Mouse (Mus musculus): ENCODE results near the gene Spib. TPM values are rescaled to one million over a fixed set of nuclear protein-coding genes. Genes with fewer than 3 reads are reported as not detected.

Spib gene
- polyA plus RNA-seq, 1 experiment from 2014 or later = 0.07 TPM

DNA sequence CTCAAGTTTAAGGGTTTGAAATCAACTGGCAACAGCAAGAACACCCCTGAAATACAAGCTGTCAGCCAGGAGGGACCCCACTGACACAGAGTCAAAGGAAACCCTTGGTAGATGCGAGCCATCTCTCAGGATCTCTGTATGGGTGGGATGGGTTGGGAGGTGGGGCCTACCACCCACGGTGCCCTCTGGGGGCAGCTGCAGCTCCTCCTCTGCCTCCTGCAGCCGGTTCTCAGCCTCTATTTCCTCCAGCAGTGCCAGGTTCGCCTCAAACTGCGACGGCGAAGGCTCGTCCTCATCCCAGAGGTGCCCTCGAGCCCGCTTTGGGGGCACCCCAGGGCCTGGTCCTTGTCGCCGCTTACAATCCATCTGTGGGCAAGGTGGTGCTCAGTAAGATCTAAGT, 11.2 kb upstream of the Spib start:
- peaks cover 41% of the 10 kb centered on the region for H3K36me3 ChIP-seq (ENCODE audit: control insufficient read depth, insufficient read depth, low read length)
- 79% methylated on average over 12 of the region's 12 CpGs for WGBS
- no peaks in the 10 kb centered on the region for H3K9me3 ChIP-seq (ENCODE audit: control insufficient read depth, low read length)
- no peak overlapping the region; the same call in 1 of the 2 replicates for H3K27ac ChIP-seq (replicated peaks; ENCODE audit: low read depth, low read length)
- no peak for ATAC-seq (ENCODE audit: insufficient number of reproducible peaks, low FRiP score, low TSS enrichment, low read depth)
- H3K4me3 ChIP-seq (ENCODE audit: low read depth, low read length) = no peak overlapping the region
- DNase-seq (ENCODE audit: low spot score) = no peak
- H3K27me3 ChIP-seq (ENCODE audit: control insufficient read depth, insufficient read depth, low read length) = no peaks in the 10 kb centered on the region
- H3K4me2 ChIP-seq (ENCODE audit: low read depth, severe bottlenecking) = no peak overlapping the region
- peaks cover 7% of the 10 kb centered on the region for H3K4me1 ChIP-seq (ENCODE audit: control insufficient read depth, insufficient read depth, low read length)
- H3K9ac ChIP-seq (ENCODE audit: low read length) = no peak overlapping the region

DNA sequence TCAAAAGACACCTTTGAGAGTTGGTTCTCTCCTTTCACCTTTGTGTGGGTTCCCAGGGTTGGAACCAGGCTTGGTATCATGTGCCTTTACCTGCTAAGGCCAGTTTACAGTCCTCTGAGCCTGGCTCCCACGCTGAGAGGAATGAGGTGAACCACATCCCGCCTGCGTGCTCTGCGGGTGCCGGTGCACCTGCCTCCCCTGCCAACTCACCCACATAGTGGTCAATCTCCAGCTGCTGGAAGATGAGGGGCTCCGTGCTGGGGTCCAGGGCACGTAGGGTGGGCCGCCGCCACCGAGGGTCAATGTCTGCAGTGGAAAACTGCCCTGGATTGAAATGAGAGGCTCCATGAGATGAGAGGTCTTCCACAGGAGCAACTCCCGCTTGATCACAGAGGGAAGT, 10.7 kb upstream of the Spib start:
- H3K4me1 ChIP-seq (ENCODE audit: control insufficient read depth, insufficient read depth, low read length) = peaks cover 4% of the 10 kb centered on the region
- DNase-seq (ENCODE audit: low spot score) (no peak), ATAC-seq (ENCODE audit: insufficient number of reproducible peaks, low FRiP score, low TSS enrichment, low read depth) (no peak)
- no peak overlapping the region for H3K4me3 ChIP-seq (ENCODE audit: low read depth, low read length)
- no peaks in the 10 kb centered on the region for H3K27me3 ChIP-seq (ENCODE audit: control insufficient read depth, insufficient read depth, low read length)
- H3K4me2 ChIP-seq (ENCODE audit: low read depth, severe bottlenecking) = no peak overlapping the region
- H3K36me3 ChIP-seq (ENCODE audit: control insufficient read depth, insufficient read depth, low read length) = peaks cover 44% of the 10 kb centered on the region
- no peak overlapping the region for H3K9ac ChIP-seq (ENCODE audit: low read length)
- no peaks in the 10 kb centered on the region for H3K9me3 ChIP-seq (ENCODE audit: control insufficient read depth, low read length)
- H3K27ac ChIP-seq (replicated peaks; ENCODE audit: low read depth, low read length) = no peak overlapping the region
- WGBS = 95% methylated on average over 11 of the region's 11 CpGs

DNA sequence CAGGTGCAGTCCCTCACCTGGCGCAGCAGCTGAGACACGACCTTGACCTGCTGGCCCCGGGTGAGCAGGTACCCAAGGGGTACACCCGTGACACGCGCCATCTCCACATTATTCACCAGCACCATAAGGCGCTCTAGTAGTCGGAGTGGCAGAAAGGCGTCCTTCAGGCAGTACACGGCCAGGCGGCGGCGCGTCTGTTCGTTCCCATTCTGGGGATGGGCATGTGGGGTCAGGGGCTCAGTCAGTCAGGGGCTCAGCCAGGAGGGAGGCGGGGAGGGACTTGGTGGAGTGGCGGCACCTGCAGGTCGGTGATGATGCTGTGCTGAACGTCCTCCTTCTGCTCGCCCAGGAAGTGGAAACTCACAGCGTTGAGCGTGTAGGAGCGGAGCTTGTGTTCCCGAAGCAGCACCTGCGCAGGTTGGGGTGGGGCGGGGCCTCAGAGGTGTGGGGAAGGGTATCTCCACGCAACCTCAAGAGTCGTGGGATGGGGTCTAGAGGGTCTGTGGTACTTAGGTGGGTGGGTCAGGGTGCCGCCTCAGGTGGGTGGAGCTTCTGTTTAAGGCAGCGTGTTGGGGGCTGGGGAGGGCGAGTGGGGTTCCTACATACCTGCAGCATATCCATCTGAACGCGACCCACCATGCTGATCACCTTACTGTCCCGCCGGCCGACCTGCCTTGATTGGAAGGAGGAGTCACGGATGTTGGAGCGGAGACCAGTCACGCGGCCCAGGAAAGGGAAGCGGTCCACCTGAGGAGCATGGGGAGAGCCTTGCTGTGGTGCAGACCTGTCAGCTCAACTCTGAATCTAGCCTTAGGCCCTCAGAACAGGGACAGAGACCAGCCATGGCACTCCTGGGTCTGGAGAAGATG, 7.1 kb upstream of the Spib start:
- Histone ChIP-seq H3K4me2 (ENCODE audit: low read depth, severe bottlenecking) (no peak overlapping the region), H3K9me3 (ENCODE audit: control insufficient read depth, low read length) (no peaks in the 10 kb centered on the region), H3K27me3 (ENCODE audit: control insufficient read depth, insufficient read depth, low read length) (no peaks in the 10 kb centered on the region), H3K4me3 (ENCODE audit: low read depth, low read length) (no peak overlapping the region), H3K9ac (ENCODE audit: low read length) (no peak overlapping the region), H3K4me1 (ENCODE audit: control insufficient read depth, insufficient read depth, low read length) (no peaks in the 10 kb centered on the region), H3K36me3 (ENCODE audit: control insufficient read depth, insufficient read depth, low read length) (peaks cover 52% of the 10 kb centered on the region), H3K27ac (replicated peaks; ENCODE audit: low read depth, low read length) (no peak overlapping the region)
- DNase-seq (ENCODE audit: low spot score) (no peak), ATAC-seq (ENCODE audit: insufficient number of reproducible peaks, low FRiP score, low TSS enrichment, low read depth) (0 out of 2 replicates have a peak, but pooled peaks have one; percentile 22)
- WGBS = 92% methylated on average over 41 of the region's 41 CpGs

DNA sequence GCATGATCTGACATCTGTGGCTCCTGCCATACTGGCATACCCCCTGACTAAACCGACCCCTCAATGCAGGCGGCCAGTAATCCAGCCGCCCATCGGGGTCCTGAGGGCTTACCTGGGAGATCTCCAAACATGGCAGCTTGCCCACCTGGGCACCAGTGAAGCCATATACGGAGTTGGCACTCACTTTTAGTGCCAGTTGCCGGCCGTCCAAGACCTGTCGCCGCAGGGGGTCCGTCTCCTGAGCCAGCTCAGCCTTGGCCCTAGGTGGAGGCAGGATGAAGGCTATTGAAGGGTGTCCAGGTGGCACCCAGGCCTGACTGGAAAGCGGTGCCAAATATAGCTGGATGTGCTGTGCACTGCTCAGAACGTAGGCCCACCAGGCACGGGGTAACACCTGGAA, 5.6 kb upstream of the Spib start:
- no peak for ATAC-seq (ENCODE audit: insufficient number of reproducible peaks, low FRiP score, low TSS enrichment, low read depth)
- DNase-seq (ENCODE audit: low spot score) = no peak
- WGBS = 92% methylated on average over 13 of the region's 13 CpGs

DNA sequence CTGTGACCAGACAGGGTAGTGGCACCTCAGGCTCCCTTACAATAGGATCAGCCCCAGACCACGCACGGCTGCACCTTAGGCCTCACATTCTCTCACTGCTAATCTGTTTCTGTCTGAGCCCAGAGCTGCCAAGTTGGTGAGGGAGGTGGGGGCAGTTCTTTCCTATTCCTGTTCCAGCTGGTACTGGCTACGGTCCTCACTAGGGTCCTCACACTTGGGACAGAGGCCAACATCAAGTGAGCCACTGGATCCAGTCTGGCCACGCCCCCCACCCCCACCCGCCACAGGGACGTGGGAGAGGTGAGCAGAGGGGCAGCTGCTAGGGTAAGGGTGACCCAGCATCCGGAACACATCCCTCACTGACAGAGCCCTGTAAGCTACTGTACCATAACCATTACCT, 5.1 kb upstream of the Spib start:
- 88% methylated on average over 7 of the region's 7 CpGs for WGBS

More for the DNA sequence above, 5.6 kb upstream of the Spib start:
- H3K9me3 ChIP-seq (ENCODE audit: control insufficient read depth, low read length) = no peaks in the 10 kb centered on the region
- no peaks in the 10 kb centered on the region for H3K27me3 ChIP-seq (ENCODE audit: control insufficient read depth, insufficient read depth, low read length)
- no peaks in the 10 kb centered on the region for H3K4me1 ChIP-seq (ENCODE audit: control insufficient read depth, insufficient read depth, low read length)
- no peak overlapping the region for H3K9ac ChIP-seq (ENCODE audit: low read length)
- no peak overlapping the region for H3K4me3 ChIP-seq (ENCODE audit: low read depth, low read length)
- peaks cover 58% of the 10 kb centered on the region for H3K36me3 ChIP-seq (ENCODE audit: control insufficient read depth, insufficient read depth, low read length)
- no peak overlapping the region for H3K4me2 ChIP-seq (ENCODE audit: low read depth, severe bottlenecking)
- no peak overlapping the region for H3K27ac ChIP-seq (replicated peaks; ENCODE audit: low read depth, low read length)

DNA sequence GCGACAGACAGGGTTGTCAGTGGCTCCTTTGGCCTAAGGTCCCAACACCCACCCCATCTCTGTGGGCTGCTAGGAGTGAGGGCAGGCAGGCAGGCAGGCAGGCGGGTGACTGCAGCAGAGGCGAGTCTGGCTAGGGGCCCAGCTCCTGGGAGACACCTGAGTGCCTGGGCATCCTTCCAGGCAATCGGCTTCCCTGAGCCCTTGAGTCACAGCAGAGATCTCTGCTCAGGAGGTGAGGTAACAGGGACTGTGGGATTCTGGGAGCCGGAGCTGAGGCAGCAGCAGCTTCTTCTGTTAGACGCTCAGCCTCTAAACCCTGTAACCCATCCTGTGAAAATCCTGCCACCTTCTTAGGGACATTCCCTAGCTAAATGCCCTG, 4.7 kb upstream of the Spib start:
- Histone ChIP-seq H3K9me3 (ENCODE audit: control insufficient read depth, low read length) (no peaks in the 10 kb centered on the region), H3K4me3 (ENCODE audit: low read depth, low read length) (no peak overlapping the region), H3K4me1 (ENCODE audit: control insufficient read depth, insufficient read depth, low read length) (no peaks in the 10 kb centered on the region), H3K9ac (ENCODE audit: low read length) (no peak overlapping the region), H3K4me2 (ENCODE audit: low read depth, severe bottlenecking) (no peak overlapping the region), H3K36me3 (ENCODE audit: control insufficient read depth, insufficient read depth, low read length) (peaks cover 50% of the 10 kb centered on the region), H3K27me3 (ENCODE audit: control insufficient read depth, insufficient read depth, low read length) (no peaks in the 10 kb centered on the region), H3K27ac (replicated peaks; ENCODE audit: low read depth, low read length) (no peak overlapping the region)
- no peak for DNase-seq (ENCODE audit: low spot score)
- no peak for ATAC-seq (ENCODE audit: insufficient number of reproducible peaks, low FRiP score, low TSS enrichment, low read depth)
- 95% methylated on average over 6 of the region's 6 CpGs for WGBS

More for the DNA sequence above, 5.1 kb upstream of the Spib start:
- no peaks in the 10 kb centered on the region for H3K27me3 ChIP-seq (ENCODE audit: control insufficient read depth, insufficient read depth, low read length)
- no peak for ATAC-seq (ENCODE audit: insufficient number of reproducible peaks, low FRiP score, low TSS enrichment, low read depth)
- peaks cover 54% of the 10 kb centered on the region for H3K36me3 ChIP-seq (ENCODE audit: control insufficient read depth, insufficient read depth, low read length)
- H3K27ac ChIP-seq (replicated peaks; ENCODE audit: low read depth, low read length) = no peak overlapping the region
- no peaks in the 10 kb centered on the region for H3K9me3 ChIP-seq (ENCODE audit: control insufficient read depth, low read length)
- no peaks in the 10 kb centered on the region for H3K4me1 ChIP-seq (ENCODE audit: control insufficient read depth, insufficient read depth, low read length)
- no peak for DNase-seq (ENCODE audit: low spot score)
- no peak overlapping the region for H3K4me3 ChIP-seq (ENCODE audit: low read depth, low read length)
- H3K9ac ChIP-seq (ENCODE audit: low read length) = no peak overlapping the region
- no peak overlapping the region for H3K4me2 ChIP-seq (ENCODE audit: low read depth, severe bottlenecking)

DNA sequence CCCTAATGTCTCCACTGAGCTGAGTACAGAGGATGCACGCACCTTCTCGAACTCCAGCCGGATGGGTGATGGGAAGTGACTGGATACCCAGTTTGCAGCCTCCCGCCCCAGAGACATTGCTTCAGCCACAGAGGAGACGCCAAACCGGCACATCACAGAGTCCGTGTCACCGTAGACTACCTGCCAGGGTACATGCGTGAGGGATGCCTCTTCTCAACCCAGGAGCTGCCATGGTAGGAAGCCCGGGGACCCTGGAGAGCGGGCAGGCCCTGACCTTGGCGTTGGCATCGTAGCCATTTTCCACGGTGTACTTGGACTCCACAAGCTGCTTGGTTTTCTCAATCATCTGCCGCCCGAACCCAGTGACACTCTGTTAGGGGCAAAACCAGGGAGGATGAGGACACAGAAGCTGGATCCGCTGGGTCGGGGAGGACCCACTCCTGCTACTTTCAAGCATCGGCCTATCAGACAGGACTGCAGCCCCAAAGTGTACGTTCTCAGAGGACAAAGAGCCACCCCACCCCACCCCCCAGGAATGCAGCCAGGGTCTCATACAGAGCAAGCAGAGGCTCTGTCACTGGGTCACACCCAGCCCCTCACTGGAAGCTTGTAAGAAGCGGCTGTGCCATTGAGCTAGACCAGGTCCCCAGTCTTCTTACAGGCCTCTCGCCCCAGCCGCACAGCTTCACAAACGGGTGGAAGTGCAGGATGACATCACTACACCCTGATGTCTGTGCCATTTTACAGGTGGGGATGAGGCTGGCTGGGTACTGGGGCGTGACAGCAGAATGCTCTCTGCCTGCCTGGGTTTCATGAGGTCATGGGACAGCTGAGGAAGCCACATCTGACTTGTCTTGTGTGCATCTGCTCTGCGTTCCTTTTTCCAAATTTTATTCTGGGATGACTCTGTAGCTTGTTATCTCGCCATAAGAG, 4.1 kb upstream of the Spib start:
- ATAC-seq (ENCODE audit: insufficient number of reproducible peaks, low FRiP score, low TSS enrichment, low read depth) (no peak), DNase-seq (ENCODE audit: low spot score) (no peak)
- H3K4me1 ChIP-seq (ENCODE audit: control insufficient read depth, insufficient read depth, low read length) = no peaks in the 10 kb centered on the region
- H3K9me3 ChIP-seq (ENCODE audit: control insufficient read depth, low read length) = no peaks in the 10 kb centered on the region
- WGBS = 95% methylated on average over 27 of the region's 27 CpGs
- H3K36me3 ChIP-seq (ENCODE audit: control insufficient read depth, insufficient read depth, low read length) = peaks cover 44% of the 10 kb centered on the region
- H3K27me3 ChIP-seq (ENCODE audit: control insufficient read depth, insufficient read depth, low read length) = no peaks in the 10 kb centered on the region
- no peak overlapping the region for H3K9ac ChIP-seq (ENCODE audit: low read length)
- no peak overlapping the region for H3K4me3 ChIP-seq (ENCODE audit: low read depth, low read length)
- H3K4me2 ChIP-seq (ENCODE audit: low read depth, severe bottlenecking) = no peak overlapping the region
- H3K27ac ChIP-seq (replicated peaks; ENCODE audit: low read depth, low read length) = no peak overlapping the region

DNA sequence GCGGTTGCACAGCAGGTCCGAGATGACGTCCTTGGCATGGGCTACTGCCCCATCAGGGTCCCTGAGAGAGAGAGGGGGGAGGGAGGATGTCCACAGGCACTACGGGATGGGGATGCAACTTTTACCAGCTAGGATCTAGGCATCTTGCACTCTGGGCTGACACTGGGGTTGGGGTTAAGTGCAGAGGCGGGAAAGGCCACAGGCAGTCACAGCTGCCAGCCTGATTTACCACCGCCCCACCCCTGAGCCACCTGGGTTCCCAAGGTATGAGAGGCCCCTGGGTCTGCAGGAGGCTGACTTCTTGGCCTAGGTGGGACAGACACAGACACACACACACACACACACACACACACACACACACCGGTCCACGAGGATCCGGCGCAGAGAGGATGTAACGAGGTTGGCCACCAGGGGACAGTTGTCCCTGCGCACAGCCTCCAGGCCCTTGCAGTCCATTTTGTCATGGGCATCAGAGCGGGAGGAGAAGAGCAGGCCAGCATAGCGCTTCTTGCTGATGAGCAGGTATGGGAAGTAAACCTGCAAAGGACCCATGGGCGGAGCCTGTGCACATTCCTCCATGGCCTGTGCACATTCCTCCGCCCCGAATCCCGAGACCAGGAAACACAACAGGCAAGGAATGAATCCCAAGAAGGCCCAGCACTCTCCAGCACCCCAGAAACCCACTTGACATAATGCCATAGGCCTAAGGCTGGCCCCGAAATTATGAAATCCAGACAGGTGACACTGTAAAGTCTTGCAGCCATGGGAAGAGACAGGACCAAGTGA, 3.0 kb upstream of the Spib start:
- H3K9ac ChIP-seq (ENCODE audit: low read length) = 0 out of 2 replicates have a peak overlapping the region, but pooled peaks have one; percentile 7
- H3K4me3 ChIP-seq (ENCODE audit: low read depth, low read length) = no peak overlapping the region
- H3K27ac ChIP-seq (replicated peaks; ENCODE audit: low read depth, low read length) = no peak overlapping the region
- WGBS = 82% methylated on average over 19 of the region's 19 CpGs
- H3K36me3 ChIP-seq (ENCODE audit: control insufficient read depth, insufficient read depth, low read length) = peaks cover 33% of the 10 kb centered on the region
- no peak overlapping the region for H3K4me2 ChIP-seq (ENCODE audit: low read depth, severe bottlenecking)
- DNase-seq (ENCODE audit: low spot score) (no peak), ATAC-seq (ENCODE audit: insufficient number of reproducible peaks, low FRiP score, low TSS enrichment, low read depth) (no peak)
- H3K4me1 ChIP-seq (ENCODE audit: control insufficient read depth, insufficient read depth, low read length) = no peaks in the 10 kb centered on the region
- no peaks in the 10 kb centered on the region for H3K27me3 ChIP-seq (ENCODE audit: control insufficient read depth, insufficient read depth, low read length)
- no peaks in the 10 kb centered on the region for H3K9me3 ChIP-seq (ENCODE audit: control insufficient read depth, low read length)
